Mouse (Mus musculus) ES-Bruce4 (cell line): Measurements from ENCODE around the gene Cops4. TPM values are rescaled to one million over a fixed set of nuclear protein-coding genes. Genes with fewer than 3 reads are reported as not detected.

Experiments used
- H3K27ac ChIP-seq: 2 replicates; pipeline ENCODE4 v1.5.1; 2012; ENCODE audit warnings: low read length, inconsistent platforms; ENCODE audit not compliant: insufficient read depth
- H3K27me3 ChIP-seq: 2 replicates; pipeline ENCODE4 v1.6.1; 2012; ENCODE audit warnings: mild to moderate bottlenecking, low read length, inconsistent platforms; ENCODE audit not compliant: control insufficient read depth, poor library complexity, insufficient read depth, severe bottlenecking
- H3K36me3 ChIP-seq: 2 replicates; pipeline ENCODE4 v1.6.1; 2012; ENCODE audit warnings: inconsistent platforms, mild to moderate bottlenecking, low read length, moderate library complexity; ENCODE audit not compliant: control insufficient read depth, poor library complexity, insufficient read depth, severe bottlenecking
- H3K4me1 ChIP-seq: one replicate; pipeline ENCODE4 v1.8.1; 2011; ENCODE audit warnings: low read length; ENCODE audit not compliant: control insufficient read depth, insufficient read depth
- H3K4me3 ChIP-seq: 2 replicates; pipeline ENCODE4 v1.5.1; 2011; ENCODE audit warnings: low read depth, mild to moderate bottlenecking, low read length
- H3K9ac ChIP-seq: 2 replicates; pipeline ENCODE4 v1.6.1; 2012; ENCODE audit warnings: low read depth, mild to moderate bottlenecking, inconsistent platforms; ENCODE audit not compliant: poor library complexity, severe bottlenecking
- H3K9me3 ChIP-seq: replicated peaks from 2 replicates; pipeline ENCODE4 v1.6.1; 2012; ENCODE audit warnings: mild to moderate bottlenecking, low read length, inconsistent platforms; ENCODE audit not compliant: control insufficient read depth, poor library complexity, insufficient read depth, severe bottlenecking
- CTCF ChIP-seq: IDR thresholded peaks from one replicate; pipeline ENCODE4 v1.8.1; 2011; ENCODE audit warnings: low read depth, low read length
- EP300 ChIP-seq: IDR thresholded peaks from 2 replicates; pipeline ENCODE4 v1.6.1; 2011; ENCODE audit warnings: low read depth, low read length; ENCODE audit not compliant: insufficient read depth
- POLR2A ChIP-seq: IDR thresholded peaks from one replicate; pipeline ENCODE4 v1.8.1; 2011; ENCODE audit warnings: low read length; ENCODE audit not compliant: insufficient read depth
- polyA plus RNA-seq: library from polyadenylated mRNA; stranded (reverse); fragments of >200 nt; gene quantifications from 2 replicates; pipeline ENCODE4 v1.2.4, GENCODE M21; 2011; ENCODE audit warnings: low read depth; ENCODE audit not compliant: missing spikeins, insufficient read depth, insufficient read length

Cops4 gene
- polyA plus RNA-seq, 1 experiment = 118 TPM

GRCm38 (mm10) chr5:100548236-100548635, 30.1 kb downstream of the Cops4 start:
- H3K36me3 ChIP-seq = peaks cover 25% of the 10 kb centered on the region
- no peak overlapping the region for H3K9ac ChIP-seq
- TF ChIP-seq EP300 (no peak), POLR2A (no peak), CTCF (no peak)

GRCm38 (mm10) chr5:100549311-100549710, 31.2 kb downstream of the Cops4 start:
- peaks cover 22% of the 10 kb centered on the region for H3K36me3 ChIP-seq
- no peaks in the 10 kb centered on the region for H3K4me1 ChIP-seq
- H3K4me3 ChIP-seq = no peak overlapping the region
- H3K27me3 ChIP-seq = no peaks in the 10 kb centered on the region
- H3K9ac ChIP-seq = no peak overlapping the region
- H3K9me3 ChIP-seq = no peaks in the 10 kb centered on the region
- no peak overlapping the region for H3K27ac ChIP-seq
- TF ChIP-seq CTCF (no peak), POLR2A (no peak), EP300 (no peak)

More at GRCm38 (mm10) chr5:100548236-100548635, 30.1 kb downstream of the Cops4 start:
- H3K4me3 ChIP-seq = no peak overlapping the region
- H3K9me3 ChIP-seq = no peaks in the 10 kb centered on the region
- H3K27ac ChIP-seq = no peak overlapping the region
- no peaks in the 10 kb centered on the region for H3K4me1 ChIP-seq
- no peaks in the 10 kb centered on the region for H3K27me3 ChIP-seq

- H3K27ac ChIP-seq = no peak overlapping the region
- H3K4me1 ChIP-seq = no peaks in the 10 kb centered on the region
- no peaks in the 10 kb centered on the region for H3K9me3 ChIP-seq
- TF ChIP-seq POLR2A = no peak
- no peak for TF ChIP-seq EP300
- no peak for TF ChIP-seq CTCF
- H3K27me3 ChIP-seq = no peaks in the 10 kb centered on the region
- H3K9ac ChIP-seq = no peak overlapping the region
- peaks cover 22% of the 10 kb centered on the region for H3K36me3 ChIP-seq
- no peak overlapping the region for H3K4me3 ChIP-seq
Observed at GRCm38 (mm10) chr5:100550151-100550550, 32.0 kb downstream of the Cops4 start.

- H3K4me1 ChIP-seq = no peaks in the 10 kb centered on the region
- TF ChIP-seq POLR2A = no peak
- no peak for TF ChIP-seq CTCF
- TF ChIP-seq EP300 = no peak
- H3K27ac ChIP-seq = no peak overlapping the region
- peaks cover 17% of the 10 kb centered on the region for H3K36me3 ChIP-seq
- no peak overlapping the region for H3K4me3 ChIP-seq
- no peaks in the 10 kb centered on the region for H3K27me3 ChIP-seq
- no peaks in the 10 kb centered on the region for H3K9me3 ChIP-seq
- H3K9ac ChIP-seq = no peak overlapping the region
Observed at GRCm38 (mm10) chr5:100551952-100552351, 33.8 kb downstream of the Cops4 start.

GRCm38 (mm10) chr5:100553426-100553825, 35.3 kb downstream of the Cops4 start:
- Histone ChIP-seq H3K27ac (no peak overlapping the region), H3K36me3 (0 out of 2 replicates have a peak, but pooled peaks cover 8% of the 10 kb centered on the region), H3K4me3 (no peak overlapping the region), H3K4me1 (no peaks in the 10 kb centered on the region), H3K27me3 (no peaks in the 10 kb centered on the region), H3K9me3 (no peaks in the 10 kb centered on the region), H3K9ac (no peak overlapping the region)
- TF ChIP-seq EP300 = no peak
- TF ChIP-seq CTCF = no peak
- no peak for TF ChIP-seq POLR2A

GRCm38 (mm10) chr5:100557019-100557418, 38.9 kb downstream of the Cops4 start:
- Histone ChIP-seq H3K4me1 (no peaks in the 10 kb centered on the region), H3K9ac (no peak overlapping the region), H3K4me3 (no peak overlapping the region), H3K27me3 (no peaks in the 10 kb centered on the region), H3K27ac (no peak overlapping the region), H3K9me3 (no peaks in the 10 kb centered on the region), H3K36me3 (no peaks in the 10 kb centered on the region)
- TF ChIP-seq CTCF (no peak), POLR2A (no peak), EP300 (no peak)
